Mouse (Mus musculus) lung, adult 10 weeks (tissue): Measurements from ENCODE around the gene Ltbp1. TPM values are rescaled to one million over a fixed set of nuclear protein-coding genes. Genes with fewer than 3 reads are reported as not detected.

Source experiments
- polyA plus RNA-seq: library from polyadenylated mRNA; stranded (reverse); fragments of 350-450 nt; fragmentation: Illumina TruSeq; extraction: RNeasy Lipid Tissue Mini Kit (QIAGEN cat#74804); gene quantifications from one replicate; pipeline ENCODE4 v1.2.3, GENCODE M21; 2014; ENCODE audit warnings: low read depth, low replicate concordance; ENCODE audit not compliant: insufficient read depth

Ltbp1 gene
- 18.6 TPM for polyA plus RNA-seq

DNA sequence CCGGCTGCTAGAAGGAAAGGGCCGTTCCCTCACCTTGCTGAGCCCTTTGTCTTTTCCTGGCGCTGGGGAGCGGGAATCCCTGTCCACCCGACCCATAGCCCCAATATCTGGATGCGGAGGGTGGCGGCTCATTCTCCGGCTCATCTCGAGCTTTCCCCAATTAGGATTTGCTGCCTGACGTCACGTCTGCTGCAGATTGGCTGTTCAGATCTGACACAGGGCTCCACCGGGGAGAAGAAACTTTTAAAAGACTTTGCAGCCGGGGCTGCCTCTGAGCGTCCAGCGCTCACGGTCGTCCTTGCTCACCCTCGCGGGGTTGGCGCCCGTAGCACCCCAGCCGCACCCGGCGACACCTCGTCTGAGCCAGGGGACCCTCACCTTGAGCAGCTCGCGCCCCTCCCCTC is at the start of gene Ltbp1:
Gene Ltbp1 (plus strand): TSS at position 288 of the 404 bp plus-strand sequence.

DNA sequence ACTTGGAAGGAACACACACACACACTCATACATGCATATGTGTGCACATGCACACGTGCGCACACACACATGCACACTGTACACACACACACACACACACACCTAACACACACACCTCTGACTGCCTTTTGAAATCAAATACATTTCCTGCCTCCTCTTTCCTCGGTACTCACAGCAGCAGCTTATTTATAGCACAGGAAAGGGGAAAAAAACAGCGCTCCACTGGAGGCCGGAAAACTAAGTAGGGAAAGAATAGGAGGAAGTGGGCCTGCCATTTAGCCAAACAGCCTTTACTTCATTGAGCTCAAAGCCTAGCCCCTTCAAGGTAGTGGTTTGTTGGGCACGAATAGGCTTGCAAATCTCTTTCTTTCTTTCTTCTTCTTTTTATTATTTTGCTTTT is 430.2 kb downstream of the Ltbp1 start, which contains the start of gene Rasgrp3:
Gene Rasgrp3 (plus strand): TSS at position 298 of the 400 bp plus-strand sequence.

